Mouse (Mus musculus) heart, embryonic 16.5 days (tissue): ENCODE data around the gene Tnfsfm13. TPM values are rescaled to one million over a fixed set of nuclear protein-coding genes. Genes with fewer than 3 reads are reported as not detected.

Experiments
- ATAC-seq: fragments of 200-750 bp; cut with Nextera tagmentation; replicated peaks from 2 replicates; pipeline ENCODE4 v1.8.0; 2017; ENCODE audit warnings: moderate number of reproducible peaks; ENCODE audit not compliant: insufficient read depth, low FRiP score; ENCODE audit errors: extremely low read depth
- H3K27ac ChIP-seq: fragments of 300-500 bp; sonication (generic); 2 replicates; pipeline ENCODE4 v1.5.1; 2014; ENCODE audit warnings: mild to moderate bottlenecking, low read length, control low read depth, moderate library complexity
- H3K27me3 ChIP-seq: fragments of 300-500 bp; sonication (generic); 2 replicates; pipeline ENCODE4 v1.6.1; 2014; ENCODE audit warnings: low read length, mixed read lengths; ENCODE audit not compliant: control insufficient read depth, insufficient read depth
- H3K36me3 ChIP-seq: fragments of 300-500 bp; sonication (generic); 2 replicates; pipeline ENCODE4 v1.6.1; 2014; ENCODE audit not compliant: control insufficient read depth, insufficient read depth
- H3K4me1 ChIP-seq: fragments of 300-500 bp; sonication (generic); 2 replicates; pipeline ENCODE4 v1.6.1; 2014; ENCODE audit warnings: low read length, mixed read lengths; ENCODE audit not compliant: control insufficient read depth, insufficient read depth
- H3K4me2 ChIP-seq: fragments of 300-500 bp; sonication (generic); 2 replicates; pipeline ENCODE4 v1.6.1; 2014; ENCODE audit warnings: low read depth, mild to moderate bottlenecking, control low read depth, low read length
- H3K4me3 ChIP-seq: fragments of 300-500 bp; sonication (generic); 2 replicates; pipeline ENCODE4 v1.5.1; 2014; ENCODE audit warnings: mild to moderate bottlenecking, control low read depth, low read length
- H3K9ac ChIP-seq: fragments of 300-500 bp; sonication (generic); 2 replicates; pipeline ENCODE4 v1.6.1; 2014; ENCODE audit warnings: low read length, control low read depth
- H3K9me3 ChIP-seq: fragments of 300-500 bp; sonication (generic); replicated peaks from 2 replicates; pipeline ENCODE4 v1.6.1; 2016; ENCODE audit warnings: low read length; ENCODE audit not compliant: control insufficient read depth
- WGBS: fragments of 180-500 bp; shearing (Covaris S2); extraction: QIAGEN DNeasy Blood & Tissue Kit; methylation state at CpG from one replicate; pipeline ENCODE4 v1.1.7; 2014; 5-methylcytosine and 5-hydroxymethylcytosine counted together
- polyA plus RNA-seq: library from polyadenylated mRNA; unstranded; fragments of >200 nt; fragmentation: Nextera tagmentation; extraction: Ambion mirVana; gene quantifications from 2 replicates; pipeline ENCODE4 v1.2.1, GENCODE M21; 2015

The Tnfsfm13 gene
- polyA plus RNA-seq, 1 experiment from 2014 or later: 3.5 TPM

GRCm38 (mm10) chr11:69662967-69663671 is 32.8 kb downstream of the Tnfsfm13 start:
- no peak for ATAC-seq
- H3K4me2 ChIP-seq: peak overlapping the region; percentile 76
- H3K9me3 ChIP-seq: no peaks in the 10 kb centered on the region
- peak overlapping the region; percentile 75 for H3K4me3 ChIP-seq
- H3K9ac ChIP-seq: peak overlapping the region; percentile 76
- H3K4me1 ChIP-seq: peaks cover 15% of the 10 kb centered on the region
- no peaks in the 10 kb centered on the region for H3K27me3 ChIP-seq
- peak overlapping the region; percentile 98 for H3K27ac ChIP-seq
- H3K36me3 ChIP-seq: peaks cover 36% of the 10 kb centered on the region
- WGBS: 64% methylated on average over 13 of the region's 13 CpGs

GRCm38 (mm10) chr11:69662213-69662966 is 33.5 kb downstream of the Tnfsfm13 start, which contains the start of gene Mpdu1:
Gene Mpdu1 (minus strand): TSS chr11:69662642.
- H3K9ac ChIP-seq: peak within 1 kb of the TSS; percentile 76
- H3K27me3 ChIP-seq: no peaks in the 10 kb centered on the region
- H3K4me1 ChIP-seq: peaks cover 15% of the 10 kb centered on the region
- H3K9me3 ChIP-seq: no peaks in the 10 kb centered on the region
- H3K36me3 ChIP-seq: peaks cover 36% of the 10 kb centered on the region
- peak within 1 kb of the TSS; percentile 98 for H3K27ac ChIP-seq
- peak; percentile 96 for ATAC-seq
- peak within 1 kb of the TSS; percentile 76 for H3K4me2 ChIP-seq
- WGBS: under 1% methylated on average over 48 of the region's 48 CpGs
- peak within 1 kb of the TSS; percentile 75 for H3K4me3 ChIP-seq

- Histone ChIP-seq H3K4me1 (peaks cover 15% of the 10 kb centered on the region), H3K4me2 (peak overlapping the region; percentile 76), H3K9me3 (no peaks in the 10 kb centered on the region), H3K4me3 (peak overlapping the region; percentile 75), H3K27ac (peak overlapping the region; percentile 98), H3K9ac (peak overlapping the region; percentile 76), H3K27me3 (no peaks in the 10 kb centered on the region), H3K36me3 (peaks cover 38% of the 10 kb centered on the region)
- WGBS: 62% methylated on average over 3 of the region's 3 CpGs
- ATAC-seq: no peak
Observed at GRCm38 (mm10) chr11:69661221-69661881, 34.5 kb downstream of the Tnfsfm13 start.

- Histone ChIP-seq H3K36me3 (peaks cover 32% of the 10 kb centered on the region), H3K9me3 (no peaks in the 10 kb centered on the region), H3K9ac (no peak overlapping the region), H3K27ac (no peak overlapping the region), H3K27me3 (no peaks in the 10 kb centered on the region), H3K4me3 (no peak overlapping the region), H3K4me1 (peaks cover 12% of the 10 kb centered on the region), H3K4me2 (no peak overlapping the region)
- 81% methylated on average over 15 of the region's 15 CpGs for WGBS
- no peak for ATAC-seq
Observed at GRCm38 (mm10) chr11:69657462-69657881, 38.4 kb downstream of the Tnfsfm13 start.

GRCm38 (mm10) chr11:69656617-69657461 is 39.1 kb downstream of the Tnfsfm13 start:
- ATAC-seq: no peak
- H3K4me3 ChIP-seq: no peak overlapping the region
- peaks cover 38% of the 10 kb centered on the region for H3K36me3 ChIP-seq
- H3K4me1 ChIP-seq: peaks cover 12% of the 10 kb centered on the region
- H3K27ac ChIP-seq: no peak overlapping the region
- H3K9me3 ChIP-seq: no peaks in the 10 kb centered on the region
- H3K27me3 ChIP-seq: no peaks in the 10 kb centered on the region
- no peak overlapping the region for H3K4me2 ChIP-seq
- WGBS: 74% methylated on average over 10 of the region's 10 CpGs
- H3K9ac ChIP-seq: no peak overlapping the region

- Histone ChIP-seq H3K4me2 (no peak overlapping the region), H3K36me3 (peaks cover 44% of the 10 kb centered on the region), H3K9me3 (no peaks in the 10 kb centered on the region), H3K27ac (no peak overlapping the region), H3K9ac (no peak overlapping the region), H3K4me3 (no peak overlapping the region), H3K27me3 (no peaks in the 10 kb centered on the region), H3K4me1 (peaks cover 6% of the 10 kb centered on the region; the same call in 1 of the 2 replicates)
- ATAC-seq: no peak
- 80% methylated on average over 5 of the region's 5 CpGs for WGBS
Observed at GRCm38 (mm10) chr11:69656065-69656455, 39.8 kb downstream of the Tnfsfm13 start.

GRCm38 (mm10) chr11:69655264-69656064 is 40.4 kb downstream of the Tnfsfm13 start, which contains the start of gene Sox15:
Gene Sox15 (plus strand): TSS chr11:69655314.
- 23% methylated on average over 34 of the region's 34 CpGs for WGBS
- H3K4me2 ChIP-seq: peak within 1 kb of the TSS; percentile 39
- H3K27ac ChIP-seq: 0 out of 2 replicates have a peak within 1 kb of the TSS, but pooled peaks have one; percentile 27
- ATAC-seq: 0 out of 2 replicates have a peak, but pooled peaks have one; percentile 58
- H3K9me3 ChIP-seq: no peaks in the 10 kb centered on the region
- H3K4me1 ChIP-seq: peaks cover 6% of the 10 kb centered on the region; the same call in 1 of the 2 replicates
- H3K9ac ChIP-seq: peak within 1 kb of the TSS; percentile 56
- H3K4me3 ChIP-seq: no peak within 1 kb of the TSS
- peaks cover 50% of the 10 kb centered on the region for H3K36me3 ChIP-seq
- H3K27me3 ChIP-seq: no peaks in the 10 kb centered on the region
